Mouse (Mus musculus) myocyte (in vitro differentiated cells): ENCODE data around the gene Cacna1d. TPM values are rescaled to one million over a fixed set of nuclear protein-coding genes. Genes with fewer than 3 reads are reported as not detected.

Source experiments
- H3K27me3 ChIP-seq: one replicate; pipeline ENCODE4 v1.6.1; 2011; ENCODE audit not compliant: control insufficient read depth, insufficient read depth, insufficient read length
- H3K36me3 ChIP-seq: one replicate; pipeline ENCODE4 v1.6.1; 2011; ENCODE audit not compliant: control insufficient read depth, insufficient read depth
- H3K4me2 ChIP-seq: one replicate; pipeline ENCODE4 v1.6.1; 2011; ENCODE audit warnings: low read depth, control low read depth
- H3K4me3 ChIP-seq: one replicate; pipeline ENCODE4 v1.5.1; 2011; ENCODE audit warnings: mild to moderate bottlenecking, control low read depth, moderate library complexity
- H3K79me2 ChIP-seq: one replicate; pipeline ENCODE4 v1.6.1; 2011; ENCODE audit not compliant: control insufficient read depth, insufficient read depth
- H3ac ChIP-seq: one replicate; pipeline ENCODE4 v1.6.1; 2011; ENCODE audit not compliant: control insufficient read depth, insufficient read length
- CEBPB ChIP-seq: IDR thresholded peaks from 2 replicates; pipeline ENCODE4 v1.6.1; 2011; ENCODE audit warnings: mild to moderate bottlenecking, moderate library complexity; ENCODE audit not compliant: poor library complexity, insufficient read depth, severe bottlenecking
- E2F4 ChIP-seq: IDR thresholded peaks from one replicate; pipeline ENCODE4 v1.6.1; 2011; ENCODE audit warnings: mild to moderate bottlenecking, control low read depth, moderate library complexity; ENCODE audit not compliant: insufficient read depth
- MAX ChIP-seq: IDR thresholded peaks from one replicate; pipeline ENCODE4 v1.6.1; 2011; ENCODE audit warnings: low read depth, mild to moderate bottlenecking, control low read depth
- MYOD1 ChIP-seq, 3 experiments: IDR thresholded peaks; one replicate each; pipeline ENCODE4 v1.6.1; 2011; ENCODE audit warnings: control low read depth in 2 of 3, low read depth in 2 of 3, mild to moderate bottlenecking in 2 of 3, moderate library complexity in 1 of 3; ENCODE audit not compliant: insufficient read length in 2 of 3, control insufficient read depth in 1 of 3
- MYOG ChIP-seq, 3 experiments: IDR thresholded peaks; one replicate each; pipeline ENCODE4 v1.6.1; 2011; ENCODE audit warnings: control low read depth in 2 of 3, low read depth in 2 of 3, mild to moderate bottlenecking in 2 of 3; ENCODE audit not compliant: insufficient read length in 2 of 3, control insufficient read depth in 1 of 3, insufficient read depth in 1 of 3
- POLR2A ChIP-seq: IDR thresholded peaks from one replicate; pipeline ENCODE4 v1.6.1; 2011; ENCODE audit warnings: low read depth, mild to moderate bottlenecking, control low read depth, moderate library complexity; ENCODE audit not compliant: insufficient read length
- POLR2AphosphoS2 ChIP-seq: IDR thresholded peaks from one replicate; pipeline ENCODE4 v1.6.1; 2011; ENCODE audit warnings: low read depth, control low read depth; ENCODE audit not compliant: insufficient read length
- REST ChIP-seq: IDR thresholded peaks from one replicate; pipeline ENCODE4 v1.6.1; 2011; ENCODE audit warnings: mild to moderate bottlenecking, control low read depth, moderate library complexity; ENCODE audit not compliant: insufficient read depth, insufficient read length
- SRF ChIP-seq: IDR thresholded peaks from one replicate; pipeline ENCODE4 v1.6.1; 2011; ENCODE audit warnings: low read depth; ENCODE audit not compliant: control insufficient read depth, insufficient read length
- TCF12 ChIP-seq: IDR thresholded peaks from one replicate; pipeline ENCODE4 v1.6.1; 2011; ENCODE audit warnings: mild to moderate bottlenecking, control low read depth; ENCODE audit not compliant: poor library complexity, insufficient read depth, severe bottlenecking
- TCF3 ChIP-seq: IDR thresholded peaks from one replicate; pipeline ENCODE4 v1.6.1; 2011; ENCODE audit warnings: low read depth, control low read depth; ENCODE audit not compliant: insufficient read length
- USF1 ChIP-seq: IDR thresholded peaks from one replicate; pipeline ENCODE4 v1.6.1; 2011; ENCODE audit warnings: low read depth, mild to moderate bottlenecking, control low read depth, moderate library complexity
- polyA plus RNA-seq: library from polyadenylated mRNA; unstranded; fragments of >200 nt; fragmentation: generic; extraction: Trizol; gene quantifications from one replicate; pipeline ENCODE4 v1.2.1, GENCODE M21; 2012; ENCODE audit warnings: missing spikeins

The Cacna1d gene
- polyA plus RNA-seq, 1 experiment = not detected

DNA sequence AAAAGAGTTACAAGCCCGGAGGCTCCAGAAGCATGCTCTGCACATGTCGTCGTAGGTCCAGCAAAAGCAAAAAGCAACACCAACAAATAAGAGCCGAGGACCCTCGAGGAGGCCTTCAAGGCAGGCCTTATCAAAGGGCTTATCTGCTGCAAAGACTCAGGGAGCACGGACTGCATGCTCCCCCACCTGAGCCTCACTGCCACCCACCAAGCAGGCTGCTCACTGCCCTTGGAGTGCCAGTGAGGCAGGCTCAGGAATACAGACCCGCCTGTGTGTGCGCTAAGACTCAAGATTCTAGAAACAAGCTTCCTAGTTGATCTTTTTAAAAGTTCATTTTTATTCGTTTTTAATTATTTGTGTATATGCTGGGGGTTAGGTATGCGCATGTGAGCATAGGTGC, 181.0 kb downstream of the Cacna1d start:
- peaks cover 18% of the 10 kb centered on the region for H3K27me3 ChIP-seq
- H3K36me3 ChIP-seq = no peaks in the 10 kb centered on the region
- H3ac ChIP-seq = no peak overlapping the region
- no peak overlapping the region for H3K4me2 ChIP-seq
- H3K4me3 ChIP-seq = no peak overlapping the region
- H3K79me2 ChIP-seq = no peaks in the 10 kb centered on the region
- TF ChIP-seq POLR2A = no peak
- TF ChIP-seq MAX = no peak
- TF ChIP-seq SRF = no peak
- TF ChIP-seq USF1 = no peak
- TF ChIP-seq MYOG (IDR thresholded peaks at IDR 0.05; ENCODE audit: control insufficient read depth in 1 of 3, insufficient read depth in 1 of 3, insufficient read length in 2 of 3, low read depth in 2 of 3) = no peak
- no peak for TF ChIP-seq REST
- TF ChIP-seq E2F4 = no peak
- no peak for TF ChIP-seq TCF3
- TF ChIP-seq CEBPB = no peak
- TF ChIP-seq TCF12 = no peak
- no peak for TF ChIP-seq MYOD1 (IDR thresholded peaks at IDR 0.05; ENCODE audit: control insufficient read depth in 1 of 3, insufficient read length in 2 of 3, low read depth in 2 of 3)
- no peak for TF ChIP-seq POLR2AphosphoS2

DNA sequence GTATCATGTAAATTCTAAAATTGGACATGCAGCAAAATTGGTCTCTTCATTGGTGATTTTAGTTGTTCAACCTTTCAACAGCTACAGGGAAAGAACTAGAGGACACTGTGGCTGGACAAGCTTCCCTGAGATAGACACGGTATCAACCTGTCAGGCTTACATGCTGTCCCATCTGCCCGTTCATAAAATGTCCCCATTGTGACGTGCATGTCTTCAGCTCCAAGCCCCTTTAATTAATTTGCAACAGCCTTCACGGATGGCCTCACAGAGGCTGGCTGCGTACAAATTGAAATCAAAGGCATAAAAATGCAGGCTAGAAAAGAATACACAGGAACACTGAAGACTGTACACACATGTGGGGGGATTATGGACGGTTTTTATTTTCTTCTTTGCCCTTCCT, 185.0 kb downstream of the Cacna1d start:
- H3ac ChIP-seq = no peak overlapping the region
- no peaks in the 10 kb centered on the region for H3K36me3 ChIP-seq
- H3K4me2 ChIP-seq = no peak overlapping the region
- no peak overlapping the region for H3K4me3 ChIP-seq
- no peaks in the 10 kb centered on the region for H3K79me2 ChIP-seq
- H3K27me3 ChIP-seq = peaks cover 23% of the 10 kb centered on the region
- TF ChIP-seq MAX (no peak), SRF (no peak), POLR2AphosphoS2 (no peak), REST (no peak), TCF12 (no peak), POLR2A (no peak), CEBPB (no peak), USF1 (no peak), MYOD1 (IDR thresholded peaks at IDR 0.05; ENCODE audit: control insufficient read depth in 1 of 3, insufficient read length in 2 of 3, low read depth in 2 of 3) (no peak), E2F4 (no peak), TCF3 (no peak), MYOG (IDR thresholded peaks at IDR 0.05; ENCODE audit: control insufficient read depth in 1 of 3, insufficient read depth in 1 of 3, insufficient read length in 2 of 3, low read depth in 2 of 3) (no peak)

DNA sequence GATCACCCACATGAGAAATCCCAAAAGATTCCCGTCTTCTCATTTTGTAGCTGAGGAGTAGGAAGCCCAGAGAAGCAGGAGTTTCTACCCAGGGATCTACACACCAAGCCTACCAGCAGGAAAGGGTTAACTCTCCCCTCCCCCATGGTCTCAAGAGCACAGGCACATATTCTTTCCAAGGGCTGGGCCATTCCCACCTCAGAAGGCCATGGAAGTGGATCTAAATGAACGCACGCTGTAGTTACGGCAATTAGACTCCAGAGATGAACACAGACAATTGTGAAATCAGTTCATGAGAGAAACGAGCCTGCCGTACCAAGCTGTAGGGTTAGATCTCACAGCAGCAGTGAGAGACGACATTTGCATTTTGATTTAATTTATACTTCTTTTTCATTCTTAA, 191.3 kb downstream of the Cacna1d start:
- Histone ChIP-seq H3K79me2 (no peaks in the 10 kb centered on the region), H3K4me3 (no peak overlapping the region), H3K4me2 (no peak overlapping the region)

DNA sequence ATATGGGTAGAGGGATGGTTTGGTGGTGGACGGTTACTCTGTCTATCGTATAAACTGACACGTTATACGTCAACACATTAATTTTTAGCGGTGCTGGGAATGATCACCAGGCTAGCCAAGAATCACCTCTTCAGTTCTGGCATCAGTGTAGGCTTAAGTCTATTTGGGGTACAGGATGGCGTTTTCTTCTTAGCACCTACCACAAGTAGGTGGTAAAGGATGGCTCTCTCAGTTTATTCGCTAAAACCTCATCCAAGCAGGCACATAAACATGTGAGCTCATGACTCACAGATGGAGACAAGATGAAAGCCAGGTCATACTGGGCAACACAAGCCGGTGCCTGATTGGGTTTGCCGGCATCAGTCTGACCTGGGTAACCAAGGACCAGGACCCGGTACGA, 193.8 kb downstream of the Cacna1d start:
- Histone ChIP-seq H3K4me2 (no peak overlapping the region), H3K4me3 (no peak overlapping the region), H3K79me2 (no peaks in the 10 kb centered on the region), H3ac (no peak overlapping the region), H3K27me3 (peaks cover 5% of the 10 kb centered on the region), H3K36me3 (no peaks in the 10 kb centered on the region)
- TF ChIP-seq TCF12 = no peak
- TF ChIP-seq MAX = no peak
- no peak for TF ChIP-seq POLR2A
- TF ChIP-seq POLR2AphosphoS2 = no peak
- no peak for TF ChIP-seq REST
- no peak for TF ChIP-seq CEBPB
- TF ChIP-seq TCF3 = no peak
- TF ChIP-seq MYOD1 (IDR thresholded peaks at IDR 0.05; ENCODE audit: control insufficient read depth in 1 of 3, insufficient read length in 2 of 3, low read depth in 2 of 3) = no peak
- TF ChIP-seq E2F4 = no peak
- TF ChIP-seq MYOG (IDR thresholded peaks at IDR 0.05; ENCODE audit: control insufficient read depth in 1 of 3, insufficient read depth in 1 of 3, insufficient read length in 2 of 3, low read depth in 2 of 3) = no peak
- no peak for TF ChIP-seq USF1
- no peak for TF ChIP-seq SRF

More for the DNA sequence above, 191.3 kb downstream of the Cacna1d start:
- Histone ChIP-seq H3K27me3 (peaks cover 5% of the 10 kb centered on the region), H3ac (no peak overlapping the region), H3K36me3 (no peaks in the 10 kb centered on the region)
- TF ChIP-seq CEBPB = no peak
- TF ChIP-seq TCF12 = no peak
- TF ChIP-seq TCF3 = no peak
- TF ChIP-seq MYOG (IDR thresholded peaks at IDR 0.05; ENCODE audit: control insufficient read depth in 1 of 3, insufficient read depth in 1 of 3, insufficient read length in 2 of 3, low read depth in 2 of 3) = no peak
- no peak for TF ChIP-seq E2F4
- TF ChIP-seq MYOD1 (IDR thresholded peaks at IDR 0.05; ENCODE audit: control insufficient read depth in 1 of 3, insufficient read length in 2 of 3, low read depth in 2 of 3) = no peak
- TF ChIP-seq MAX = no peak

DNA sequence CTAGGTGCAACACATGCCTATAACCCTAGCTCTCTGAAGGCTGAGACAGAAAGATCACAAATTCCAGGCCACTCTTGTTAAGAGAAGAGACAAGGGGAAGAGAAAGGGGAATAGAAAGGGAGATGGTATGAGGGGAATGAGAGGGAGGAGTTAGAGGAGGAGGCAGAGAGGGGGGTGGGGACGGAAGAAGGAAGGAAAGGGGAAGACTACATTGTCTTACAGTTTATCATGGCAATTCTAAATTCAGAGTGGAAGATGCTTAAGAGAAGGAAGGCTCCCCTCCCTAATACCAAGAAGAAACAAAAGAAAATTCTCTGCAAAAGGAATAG, 199.2 kb downstream of the Cacna1d start:
- no peak overlapping the region for H3K4me2 ChIP-seq
- no peak overlapping the region for H3K4me3 ChIP-seq
- H3ac ChIP-seq = no peak overlapping the region
- no peaks in the 10 kb centered on the region for H3K36me3 ChIP-seq
- H3K27me3 ChIP-seq = no peaks in the 10 kb centered on the region
- no peaks in the 10 kb centered on the region for H3K79me2 ChIP-seq
- TF ChIP-seq E2F4 (no peak), CEBPB (no peak), TCF3 (no peak), MAX (no peak), REST (no peak), USF1 (no peak), POLR2A (no peak), MYOG (IDR thresholded peaks at IDR 0.05; ENCODE audit: control insufficient read depth in 1 of 3, insufficient read depth in 1 of 3, insufficient read length in 2 of 3, low read depth in 2 of 3) (no peak), MYOD1 (IDR thresholded peaks at IDR 0.05; ENCODE audit: control insufficient read depth in 1 of 3, insufficient read length in 2 of 3, low read depth in 2 of 3) (no peak), TCF12 (no peak)
